Mouse (Mus musculus) spleen, adult 2 months (tissue): ENCODE data around the gene Cyp3a11. TPM values are rescaled to one million over a fixed set of nuclear protein-coding genes. Genes with fewer than 3 reads are reported as not detected.
"Not testable (repeated sequence)": the region's sequence is repeated elsewhere in the genome, so short reads cannot be mapped to it uniquely, and the experiment has no call there.

ENCODE experiments used
- DNase-seq, 2 experiments: peaks; one replicate each; pipeline versions ENCODE4 v3.0.0 to v3.0.0-alpha.2; 2012 to 2021; ENCODE audit warnings: low spot score in 2 of 2, low read depth in 1 of 2
- H3K27ac ChIP-seq: fragments of 200-500 bp; 2 replicates; pipeline ENCODE4 v1.5.1; 2012; ENCODE audit warnings: low read length, inconsistent platforms; ENCODE audit not compliant: insufficient read depth
- H3K27me3 ChIP-seq: fragments of 200-500 bp; 2 replicates; pipeline ENCODE4 v1.6.1; 2012; ENCODE audit warnings: mild to moderate bottlenecking, moderate library complexity, low read length, inconsistent platforms; ENCODE audit not compliant: control insufficient read depth, insufficient read depth
- H3K36me3 ChIP-seq: fragments of 200-500 bp; 2 replicates; pipeline ENCODE4 v1.6.1; 2012; ENCODE audit warnings: mild to moderate bottlenecking, low read length, inconsistent platforms; ENCODE audit not compliant: control insufficient read depth, insufficient read depth
- H3K4me1 ChIP-seq: fragments of 200-500 bp; 2 replicates; pipeline ENCODE4 v1.6.1; 2011; ENCODE audit warnings: inconsistent platforms; ENCODE audit not compliant: control insufficient read depth, insufficient read depth, insufficient read length
- H3K4me3 ChIP-seq: fragments of 200-500 bp; 2 replicates; pipeline ENCODE4 v1.5.1; 2011; ENCODE audit warnings: mild to moderate bottlenecking, inconsistent platforms; ENCODE audit not compliant: insufficient read depth, insufficient read length; ENCODE audit errors: extremely low read depth
- CTCF ChIP-seq: fragments of 200-500 bp; IDR thresholded peaks from 2 replicates; pipeline ENCODE4 v1.5.1; 2011; ENCODE audit warnings: mild to moderate bottlenecking, inconsistent platforms; ENCODE audit not compliant: insufficient read depth, insufficient read length, insufficient replicate concordance; ENCODE audit errors: extremely low read depth
- POLR2A ChIP-seq: fragments of 200-500 bp; IDR thresholded peaks from 2 replicates; pipeline ENCODE4 v1.6.1; 2011; ENCODE audit warnings: low read depth, low read length, inconsistent platforms
- WGBS: fragments of 180-500 bp; shearing (Covaris S2); methylation state at CpG from one replicate; pipeline ENCODE4 v1.1.7; 2018; 5-methylcytosine and 5-hydroxymethylcytosine counted together
- polyA plus RNA-seq: library from polyadenylated mRNA; depleted of rRNA; stranded (reverse); fragments of >200 nt; gene quantifications from 2 replicates; pipeline ENCODE4 v1.2.3, GENCODE M21; 2012; rRNA removed

Cyp3a11 gene
- polyA plus RNA-seq, 1 experiment: not detected

- Histone ChIP-seq H3K36me3 (no peaks in the 10 kb centered on the region), H3K27me3 (no peaks in the 10 kb centered on the region), H3K4me3 (no peak overlapping the region), H3K4me1 (no peaks in the 10 kb centered on the region), H3K27ac (no peak overlapping the region)
- DNase-seq: no peak
- TF ChIP-seq POLR2A (no peak), CTCF (no peak)
These were observed 1.4 kb upstream of the Cyp3a11 start for GRCm38 (mm10) chr5:145881207-145881606.

- not testable (repeated sequence) for H3K27ac ChIP-seq, H3K4me3 ChIP-seq, H3K4me1 ChIP-seq, H3K27me3 ChIP-seq, H3K36me3 ChIP-seq, DNase-seq
These were observed 12.3 kb downstream of the Cyp3a11 start for GRCm38 (mm10) chr5:145867433-145867832.

- H3K4me3 ChIP-seq, H3K27ac ChIP-seq, H3K27me3 ChIP-seq, DNase-seq, H3K4me1 ChIP-seq, H3K36me3 ChIP-seq: not testable (repeated sequence)
- WGBS: 69% methylated on average over 2 of the region's 2 CpGs
These were observed 74.0 kb downstream of the Cyp3a11 start, which contains the start of gene Cyp3a44 for GRCm38 (mm10) chr5:145805796-145806195. Gene Cyp3a44 (minus strand): TSS chr5:145805874.

Other genes with a start within 250 kb of the Cyp3a11 start
- 0.04 TPM in 1 of 2 replicates, not detected in the other for gene Cyp3a41a, start 159.8 kb downstream of the Cyp3a11 start, polyA plus RNA-seq
- gene Cyp3a44, start 74.1 kb downstream of the Cyp3a11 start, polyA plus RNA-seq: not detected in 2 replicates
- not detected in 2 replicates for gene Cyp3a25, start 129.7 kb upstream of the Cyp3a11 start, polyA plus RNA-seq
- gene Cyp3a59, start 199.3 kb upstream of the Cyp3a11 start, polyA plus RNA-seq: not detected in 2 replicates